In genomic region chr15:65637520-65638184, GRCm38 (mm10) we compare ENCODE assay signal across 8 mouse cellular contexts.
A peak's percentile ranks its signal among the peaks of the same experiment; 100 is the strongest.
DNase-seq lines count a peak whose midpoint lies in the region; ATAC-seq and TF ChIP-seq lines count a peak whose summit lies in the region.

No protein-coding gene starts in this region.

- H3K9me3 ChIP-seq in ES-Bruce4 (replicated peaks; ENCODE audit: control insufficient read depth, insufficient read depth, low read length, poor library complexity, severe bottlenecking), result no peaks in the 10 kb centered on the region
- no peaks in the 10 kb centered on the region for H3K9me3 ChIP-seq in kidney, embryonic 14.5 days (ENCODE audit: control insufficient read depth, low read length)
- H3K9me3 ChIP-seq in limb, embryonic 11.5 days (ENCODE audit: control insufficient read depth, low read length), result no peaks in the 10 kb centered on the region

- TF ChIP-seq EP300 in ES-Bruce4 (IDR thresholded peaks at IDR 0.05; ENCODE audit: insufficient read depth, low read depth, low read length), result no peak

- H3K9ac ChIP-seq in ES-Bruce4 (ENCODE audit: low read depth, poor library complexity, severe bottlenecking), result no peak overlapping the region
- H3K9ac ChIP-seq in kidney, embryonic 14.5 days (ENCODE audit: low read depth, low read length), result no peak overlapping the region
- no peak overlapping the region for H3K9ac ChIP-seq in limb, embryonic 11.5 days (ENCODE audit: low read length)

- no peak overlapping the region for H3K4me3 ChIP-seq in ES-Bruce4 (ENCODE audit: low read depth, low read length)
- no peak overlapping the region for H3K4me3 ChIP-seq in cerebellum, adult 2 months (replicated peaks; ENCODE audit: insufficient read depth, low read depth, low read length)
- no peak overlapping the region for H3K4me3 ChIP-seq in kidney, embryonic 14.5 days (ENCODE audit: low read length)
- H3K4me3 ChIP-seq in limb, embryonic 11.5 days (ENCODE audit: low read depth, low read length), result no peak overlapping the region
- no peak overlapping the region for H3K4me3 ChIP-seq in olfactory bulb, adult 2 months (ENCODE audit: insufficient read depth, low read depth, low read length)

- H3K4me1 ChIP-seq in ES-Bruce4 (ENCODE audit: control insufficient read depth, insufficient read depth, low read length), result no peaks in the 10 kb centered on the region
- H3K4me1 ChIP-seq in cerebellum, adult 2 months (ENCODE audit: control insufficient read depth, insufficient read depth, low read length), result peaks cover 2% of the 10 kb centered on the region; the same call in 1 of the 2 replicates
- H3K4me1 ChIP-seq in kidney, embryonic 14.5 days (ENCODE audit: control insufficient read depth, insufficient read depth, low read length), result no peaks in the 10 kb centered on the region
- no peaks in the 10 kb centered on the region for H3K4me1 ChIP-seq in limb, embryonic 11.5 days (ENCODE audit: control insufficient read depth, insufficient read depth, low read length)
- no peaks in the 10 kb centered on the region for H3K4me1 ChIP-seq in olfactory bulb, adult 2 months (ENCODE audit: control insufficient read depth, insufficient read depth, low read length)

- TF ChIP-seq POLR2A in ES-Bruce4 (IDR thresholded peaks at IDR 0.05; ENCODE audit: insufficient read depth, low read length), result no peak
- no peak for TF ChIP-seq POLR2A in cerebellum, adult 2 months (IDR thresholded peaks at IDR 0.05; ENCODE audit: borderline replicate concordance, insufficient read depth, low read length)
- TF ChIP-seq POLR2A in olfactory bulb, adult 2 months (IDR thresholded peaks at IDR 0.05; ENCODE audit: insufficient read depth, low read depth, low read length), result no peak

- H3K27ac ChIP-seq in ES-Bruce4 (ENCODE audit: insufficient read depth, low read length), result no peak overlapping the region
- peak overlapping the region; percentile 36; the same call in 1 of the 2 replicates for H3K27ac ChIP-seq in cerebellum, adult 2 months (ENCODE audit: insufficient read depth, low read length)
- no peak overlapping the region for H3K27ac ChIP-seq in kidney, embryonic 14.5 days (ENCODE audit: low read depth, low read length)
- no peak overlapping the region for H3K27ac ChIP-seq in limb, embryonic 11.5 days (replicated peaks; ENCODE audit: low read depth, low read length)
- H3K27ac ChIP-seq in olfactory bulb, adult 2 months (ENCODE audit: insufficient read depth, low read depth, low read length), result no peak overlapping the region

- ATAC-seq in frontal cortex, adult (ENCODE audit: low TSS enrichment), result peak; percentile 99
- peak; percentile 73 for ATAC-seq in kidney, embryonic 14.5 days (ENCODE audit: low FRiP score, low TSS enrichment)
- ATAC-seq in limb, embryonic 11.5 days (ENCODE audit: insufficient number of reproducible peaks, low FRiP score, low TSS enrichment, low read depth), result no peak
- no peak for ATAC-seq in megakaryocyte, adult 5-6 weeks (ENCODE audit: poor library complexity, severe bottlenecking)

- H3K4me2 ChIP-seq in kidney, embryonic 14.5 days (replicated peaks; ENCODE audit: low read depth, low read length), result no peak overlapping the region
- no peak overlapping the region for H3K4me2 ChIP-seq in limb, embryonic 11.5 days (ENCODE audit: low read depth, severe bottlenecking)

- peak; percentile 41 for TF ChIP-seq CTCF in ES-Bruce4 (IDR thresholded peaks at IDR 0.05; ENCODE audit: low read depth, low read length)
- peak; percentile 90 for TF ChIP-seq CTCF in cerebellum, adult 2 months (IDR thresholded peaks at IDR 0.05; ENCODE audit: borderline replicate concordance, insufficient read depth, low read depth, low read length)
- peak; percentile 21; the same call in 1 of the 2 replicates for TF ChIP-seq CTCF in olfactory bulb, adult 2 months (IDR thresholded peaks at IDR 0.05; ENCODE audit: insufficient read depth, low read depth, low read length)

- peak; percentile 74 for DNase-seq in 3T3-L1 (ENCODE audit: low read depth, low spot score)
- DNase-seq in cerebellum, adult 2 months, result peak; percentile 88 to 92
- peak; percentile 53 for DNase-seq in limb, embryonic 11.5 days (ENCODE audit: low spot score)

- no peaks in the 10 kb centered on the region for H3K36me3 ChIP-seq in ES-Bruce4 (ENCODE audit: control insufficient read depth, insufficient read depth, low read length, poor library complexity, severe bottlenecking)
- H3K36me3 ChIP-seq in kidney, embryonic 14.5 days (ENCODE audit: control insufficient read depth, insufficient read depth, low read length), result no peaks in the 10 kb centered on the region
- H3K36me3 ChIP-seq in limb, embryonic 11.5 days (ENCODE audit: control insufficient read depth, insufficient read depth, low read length), result no peaks in the 10 kb centered on the region

- H3K27me3 ChIP-seq in ES-Bruce4 (ENCODE audit: control insufficient read depth, insufficient read depth, low read length, poor library complexity, severe bottlenecking), result no peaks in the 10 kb centered on the region
- no peaks in the 10 kb centered on the region for H3K27me3 ChIP-seq in cerebellum, adult 2 months (ENCODE audit: control insufficient read depth, insufficient read depth, low read length)
- H3K27me3 ChIP-seq in kidney, embryonic 14.5 days (ENCODE audit: control insufficient read depth, insufficient read depth, low read length), result no peaks in the 10 kb centered on the region
- H3K27me3 ChIP-seq in limb, embryonic 11.5 days (ENCODE audit: control insufficient read depth, insufficient read depth, low read length), result no peaks in the 10 kb centered on the region

- WGBS in cerebellum, adult 2 months, result 11% methylated on average over 6 of the region's 6 CpGs
- WGBS in kidney, embryonic 14.5 days, result 41% methylated on average over 6 of the region's 6 CpGs
- 44% methylated on average over 6 of the region's 6 CpGs for WGBS in limb, embryonic 11.5 days
- WGBS in olfactory bulb, adult 2 months, result 32% methylated on average over 6 of the region's 6 CpGs

Comparison
In these comparisons a context has a peak if more than half of its experiments do, and no peak if none do; other contexts are left out.
1. CTCF ChIP-seq: peak in every context shown above with its lines; median percentile 90 in cerebellum, adult 2 months; 41 in ES-Bruce4; 21 in olfactory bulb, adult 2 months.
2. ATAC-seq: peak in frontal cortex, adult (single experiment) and kidney, embryonic 14.5 days (single experiment); none in limb, embryonic 11.5 days (single experiment) and megakaryocyte, adult 5-6 weeks (single experiment).
3. Peak in every context shown above with its lines, with median percentiles within 50 percentile points of each other: DNase-seq.